10 mouse cellular contexts compared by ENCODE assay signal in the genomic region with DNA sequence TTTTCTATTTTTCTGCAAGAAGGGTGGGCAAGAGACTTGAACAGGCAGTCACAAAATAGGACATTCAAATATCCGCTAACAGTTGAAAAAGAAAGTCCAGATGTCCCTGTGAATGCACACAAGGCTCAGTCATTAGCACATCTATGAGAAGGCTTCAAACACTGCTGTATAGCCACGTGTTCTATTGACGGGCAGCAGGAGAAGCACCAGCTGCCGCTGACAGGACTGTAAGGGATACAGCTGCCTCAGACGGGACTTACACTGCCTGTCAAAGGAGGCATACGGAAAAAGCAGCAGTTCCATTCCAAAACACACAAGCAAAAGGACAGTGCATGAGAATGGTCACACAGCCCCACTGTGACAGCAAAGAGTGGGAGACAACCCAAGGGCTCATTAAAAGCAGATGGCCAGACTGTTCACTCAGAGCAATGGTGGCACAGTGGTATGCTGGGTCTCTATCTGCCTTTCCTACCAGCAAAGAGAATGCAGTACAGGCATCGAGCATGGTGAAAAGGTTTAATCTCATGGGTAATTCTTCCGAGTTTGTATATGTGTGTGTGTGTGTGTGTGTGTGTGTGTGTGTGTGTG. TPM values are rescaled to one million over a fixed set of nuclear protein-coding genes. Genes with fewer than 3 reads are reported as not detected.
DNase-seq lines count a peak whose midpoint lies in the region; ATAC-seq and TF ChIP-seq lines count a peak whose summit lies in the region.
"Had no signal": no experiment of that assay in that cellular context is flagged by ENCODE, and none has a peak within 500 bp of the region (broad histone marks: within the 10 kb centered on the region; RNA-seq: fewer than 3 reads in every experiment).

No protein-coding gene starts in this region.

- no peak overlapping the region for H3K4me3 ChIP-seq in layer of hippocampus, adult 2 months
- H3K4me3 ChIP-seq in forebrain, embryonic 13.5 days: no peak overlapping the region
- H3K4me3 ChIP-seq in midbrain, embryonic 10.5 days: no peak overlapping the region
- H3K4me3 ChIP-seq in liver, postnatal 0 days (ENCODE audit: low read depth, low read length): no peak overlapping the region
- H3K4me3 ChIP-seq: heart, embryonic 13.5 days; limb, embryonic 15.5 days had no signal

- no peaks in the 10 kb centered on the region for H3K9me3 ChIP-seq in forebrain, embryonic 13.5 days (replicated peaks)
- no peaks in the 10 kb centered on the region for H3K9me3 ChIP-seq in midbrain, embryonic 10.5 days (replicated peaks)
- H3K9me3 ChIP-seq in liver, postnatal 0 days (ENCODE audit: low read length): no peaks in the 10 kb centered on the region
- H3K9me3 ChIP-seq: heart, embryonic 13.5 days; limb, embryonic 15.5 days had no signal

- no peak for DNase-seq in layer of hippocampus, adult 2 months (ENCODE audit: low spot score in 2 of 2)
- no peak for DNase-seq in layer of hippocampus, adult 8-10 months (ENCODE audit: low spot score in 2 of 2)
- peak; percentile 93 for DNase-seq in brain, embryonic 14.5 days (ENCODE audit: low read depth)
- peak; percentile 19 for DNase-seq in midbrain, embryonic 10.5 days (ENCODE audit: low spot score)
- DNase-seq in liver, postnatal 0 days: no peak
- DNase-seq in adrenal gland, postnatal 25 days: no peak
- DNase-seq in right cerebral cortex, adult 18-20 months: no peak

- no peak overlapping the region for H3K4me2 ChIP-seq in forebrain, embryonic 13.5 days
- no peak overlapping the region for H3K4me2 ChIP-seq in liver, postnatal 0 days (ENCODE audit: low read depth, low read length)
- H3K4me2 ChIP-seq: heart, embryonic 13.5 days; limb, embryonic 15.5 days had no signal

- peaks cover 25% of the 10 kb centered on the region for H3K4me1 ChIP-seq in forebrain, embryonic 13.5 days
- H3K4me1 ChIP-seq in midbrain, embryonic 10.5 days: peaks cover 14% of the 10 kb centered on the region
- no peaks in the 10 kb centered on the region for H3K4me1 ChIP-seq in liver, postnatal 0 days (ENCODE audit: insufficient read depth)
- H3K4me1 ChIP-seq: limb, embryonic 15.5 days had no signal

- peaks cover 6% of the 10 kb centered on the region for H3K36me3 ChIP-seq in forebrain, embryonic 13.5 days (ENCODE audit: poor library complexity, severe bottlenecking)
- peaks cover 12% of the 10 kb centered on the region for H3K36me3 ChIP-seq in midbrain, embryonic 10.5 days
- peaks cover 16% of the 10 kb centered on the region; the same call in 1 of the 2 replicates for H3K36me3 ChIP-seq in liver, postnatal 0 days (replicated peaks; ENCODE audit: insufficient read depth, low read length)

- TF ChIP-seq EP300 in liver, postnatal 0 days (IDR thresholded peaks at IDR 0.05; ENCODE audit: low read depth): no peak

- H3K27ac ChIP-seq in layer of hippocampus, adult 2 months: 0 out of 2 replicates have a peak overlapping the region, but pooled peaks have one; percentile 3
- H3K27ac ChIP-seq in forebrain, embryonic 13.5 days: peak overlapping the region; percentile 80
- peak overlapping the region; percentile 63 for H3K27ac ChIP-seq in midbrain, embryonic 10.5 days (replicated peaks)
- no peak overlapping the region for H3K27ac ChIP-seq in liver, postnatal 0 days (ENCODE audit: low read depth)
- H3K27ac ChIP-seq: heart, embryonic 13.5 days; limb, embryonic 15.5 days had no signal

- 26% methylated on average over 8 of the region's 8 CpGs for WGBS in forebrain, embryonic 13.5 days
- WGBS in midbrain, embryonic 10.5 days: 64% methylated on average over 8 of the region's 8 CpGs
- 85% methylated on average over 8 of the region's 8 CpGs for WGBS in liver, postnatal 0 days (ENCODE audit: insufficient replicate concordance)

- no peaks in the 10 kb centered on the region for H3K27me3 ChIP-seq in forebrain, embryonic 13.5 days
- H3K27me3 ChIP-seq in midbrain, embryonic 10.5 days (ENCODE audit: low read depth, poor library complexity, severe bottlenecking): no peaks in the 10 kb centered on the region
- no peaks in the 10 kb centered on the region for H3K27me3 ChIP-seq in liver, postnatal 0 days (ENCODE audit: insufficient read depth, low read length)
- H3K27me3 ChIP-seq: heart, embryonic 13.5 days; limb, embryonic 15.5 days had no signal

- ATAC-seq in forebrain, embryonic 13.5 days: peak; percentile 97
- ATAC-seq in liver, postnatal 0 days: no peak

- no peak overlapping the region for H3K9ac ChIP-seq in forebrain, embryonic 13.5 days
- H3K9ac ChIP-seq in liver, postnatal 0 days (replicated peaks): no peak overlapping the region
- H3K9ac ChIP-seq: heart, embryonic 13.5 days; limb, embryonic 15.5 days had no signal

- no peak for TF ChIP-seq POLR2A in brain, embryonic 14.5 days (IDR thresholded peaks at IDR 0.05; ENCODE audit: borderline replicate concordance, extremely low read depth, insufficient read depth, insufficient read length, poor library complexity, severe bottlenecking)

- TF ChIP-seq CTCF in layer of hippocampus, adult 2 months (conservative IDR thresholded peaks at IDR 0.05): no peak
- TF ChIP-seq CTCF in brain, embryonic 14.5 days (IDR thresholded peaks at IDR 0.05; ENCODE audit: borderline replicate concordance, extremely low read depth, insufficient read depth, insufficient read length): no peak
- no peak for TF ChIP-seq CTCF in liver, postnatal 0 days (IDR thresholded peaks at IDR 0.05; ENCODE audit: low read depth)

RNA-seq across cellular contexts. Expression of a gene that starts 39.9 kb away (rescaled TPM):
- 10 to 100 TPM; 66.3 to 69.1 TPM for total RNA-seq in layer of hippocampus, adult 2 months (2021)
- 10 to 100 TPM; 60.9 to 68.2 (median 64.7) TPM for total RNA-seq in layer of hippocampus, adult 8-10 months (2022)
- 55.4 and 58.2 TPM in 2 replicates for polyA plus RNA-seq in brain, embryonic 14.5 days (2012; rRNA removed)
- polyA plus RNA-seq in forebrain, embryonic 13.5 days (2015; fragmentation: Nextera tagmentation; extraction: Ambion mirVana): 22.6 and 23.8 TPM in 2 replicates
- polyA plus RNA-seq in midbrain, embryonic 10.5 days (2016; fragmentation: Nextera tagmentation; extraction: Ambion mirVana): 12.5 and 14.1 TPM in 2 replicates
- 5.7 and 6.2 TPM in 2 replicates for polyA plus RNA-seq in liver, postnatal 0 days (2015; fragmentation: Nextera tagmentation; extraction: Ambion mirVana)
- total RNA-seq in adrenal gland, postnatal 25 days (2021): 28.1 and 34.0 TPM in 2 replicates

RNA-seq across cellular contexts. Expression of a gene that starts 40.9 kb away (rescaled TPM):
- total RNA-seq in layer of hippocampus, adult 2 months (2021): 1 to 10 TPM; 5.9 to 6.0 TPM
- total RNA-seq in layer of hippocampus, adult 8-10 months (2022): 1 to 10 TPM; 6.5 to 9.0 (median 7.3) TPM
- polyA plus RNA-seq in brain, embryonic 14.5 days (2012; rRNA removed): 14.5 and 16.9 TPM in 2 replicates
- polyA plus RNA-seq in forebrain, embryonic 13.5 days (2015; fragmentation: Nextera tagmentation; extraction: Ambion mirVana): 20.2 and 21.0 TPM in 2 replicates
- 24.7 and 26.0 TPM in 2 replicates for polyA plus RNA-seq in midbrain, embryonic 10.5 days (2016; fragmentation: Nextera tagmentation; extraction: Ambion mirVana)
- polyA plus RNA-seq in liver, postnatal 0 days (2015; fragmentation: Nextera tagmentation; extraction: Ambion mirVana): 6.9 and 7.6 TPM in 2 replicates
- 5.2 and 8.0 TPM in 2 replicates for total RNA-seq in adrenal gland, postnatal 25 days (2021)

Comparison
In these comparisons a context has a peak if more than half of its experiments do, and no peak if none do; other contexts are left out.
1. DNase-seq: peak in brain, embryonic 14.5 days (single experiment) and midbrain, embryonic 10.5 days (single experiment); none in layer of hippocampus, adult 2 months (0 of 2), layer of hippocampus, adult 8-10 months (0 of 2), liver, postnatal 0 days (single experiment), adrenal gland, postnatal 25 days (single experiment) and right cerebral cortex, adult 18-20 months (single experiment).